Mouse (Mus musculus): ENCODE measurements around the gene Ralgps2. TPM values are rescaled to one million over a fixed set of nuclear protein-coding genes. Genes with fewer than 3 reads are reported as not detected.

The Ralgps2 gene
- polyA plus RNA-seq, 1 experiment = 65.8 TPM

- Histone ChIP-seq H3K36me3 (ENCODE audit: control insufficient read depth, insufficient read depth, low read length, poor library complexity, severe bottlenecking) (no peaks in the 10 kb centered on the region), H3K9me3 (replicated peaks; ENCODE audit: control insufficient read depth, insufficient read depth, low read length, poor library complexity, severe bottlenecking) (no peaks in the 10 kb centered on the region), H3K4me3 (ENCODE audit: low read depth, low read length) (no peak overlapping the region), H3K27me3 (ENCODE audit: control insufficient read depth, insufficient read depth, low read length, poor library complexity, severe bottlenecking) (no peaks in the 10 kb centered on the region), H3K9ac (ENCODE audit: low read depth, poor library complexity, severe bottlenecking) (no peak overlapping the region), H3K27ac (ENCODE audit: insufficient read depth, low read length) (no peak overlapping the region), H3K4me1 (ENCODE audit: control insufficient read depth, insufficient read depth, low read length) (no peaks in the 10 kb centered on the region)
- no peak for TF ChIP-seq CTCF (IDR thresholded peaks at IDR 0.05; ENCODE audit: low read depth, low read length)
Measured at GRCm38 (mm10) chr1:156970641-156971040, 31.2 kb upstream of the Ralgps2 start.

- no peak for TF ChIP-seq EP300 (IDR thresholded peaks at IDR 0.05; ENCODE audit: insufficient read depth, low read depth, low read length)
- TF ChIP-seq POLR2A (IDR thresholded peaks at IDR 0.05; ENCODE audit: insufficient read depth, low read length) = no peak
- TF ChIP-seq CTCF (IDR thresholded peaks at IDR 0.05; ENCODE audit: low read depth, low read length) = no peak
- no peaks in the 10 kb centered on the region for H3K27me3 ChIP-seq (ENCODE audit: control insufficient read depth, insufficient read depth, low read length, poor library complexity, severe bottlenecking)
- H3K9me3 ChIP-seq (replicated peaks; ENCODE audit: control insufficient read depth, insufficient read depth, low read length, poor library complexity, severe bottlenecking) = no peaks in the 10 kb centered on the region
- no peaks in the 10 kb centered on the region for H3K36me3 ChIP-seq (ENCODE audit: control insufficient read depth, insufficient read depth, low read length, poor library complexity, severe bottlenecking)
- H3K4me3 ChIP-seq (ENCODE audit: low read depth, low read length) = no peak overlapping the region
- no peak overlapping the region for H3K9ac ChIP-seq (ENCODE audit: low read depth, poor library complexity, severe bottlenecking)
- H3K4me1 ChIP-seq (ENCODE audit: control insufficient read depth, insufficient read depth, low read length) = peaks cover 7% of the 10 kb centered on the region
- H3K27ac ChIP-seq (ENCODE audit: insufficient read depth, low read length) = no peak overlapping the region
Measured at GRCm38 (mm10) chr1:156968107-156968506, 28.7 kb upstream of the Ralgps2 start.

GRCm38 (mm10) chr1:156964586-156964932 lies 25.1 kb upstream of the Ralgps2 start:
- Histone ChIP-seq H3K27ac (ENCODE audit: insufficient read depth, low read length) (no peak overlapping the region), H3K9ac (ENCODE audit: low read depth, poor library complexity, severe bottlenecking) (no peak overlapping the region), H3K27me3 (ENCODE audit: control insufficient read depth, insufficient read depth, low read length, poor library complexity, severe bottlenecking) (no peaks in the 10 kb centered on the region), H3K4me1 (ENCODE audit: control insufficient read depth, insufficient read depth, low read length) (peaks cover 13% of the 10 kb centered on the region), H3K36me3 (ENCODE audit: control insufficient read depth, insufficient read depth, low read length, poor library complexity, severe bottlenecking) (no peaks in the 10 kb centered on the region), H3K4me3 (ENCODE audit: low read depth, low read length) (no peak overlapping the region), H3K9me3 (replicated peaks; ENCODE audit: control insufficient read depth, insufficient read depth, low read length, poor library complexity, severe bottlenecking) (no peaks in the 10 kb centered on the region)
- TF ChIP-seq EP300 (IDR thresholded peaks at IDR 0.05; ENCODE audit: insufficient read depth, low read depth, low read length) = no peak
- TF ChIP-seq CTCF (IDR thresholded peaks at IDR 0.05; ENCODE audit: low read depth, low read length) = no peak
- TF ChIP-seq POLR2A (IDR thresholded peaks at IDR 0.05; ENCODE audit: insufficient read depth, low read length) = no peak

GRCm38 (mm10) chr1:156963871-156964585 lies 24.6 kb upstream of the Ralgps2 start:
- peaks cover 13% of the 10 kb centered on the region for H3K4me1 ChIP-seq (ENCODE audit: control insufficient read depth, insufficient read depth, low read length)
- no peak for TF ChIP-seq CTCF (IDR thresholded peaks at IDR 0.05; ENCODE audit: low read depth, low read length)
- no peak for TF ChIP-seq EP300 (IDR thresholded peaks at IDR 0.05; ENCODE audit: insufficient read depth, low read depth, low read length)
- no peak for TF ChIP-seq POLR2A (IDR thresholded peaks at IDR 0.05; ENCODE audit: insufficient read depth, low read length)
- H3K27ac ChIP-seq (ENCODE audit: insufficient read depth, low read length) = no peak overlapping the region
- no peaks in the 10 kb centered on the region for H3K36me3 ChIP-seq (ENCODE audit: control insufficient read depth, insufficient read depth, low read length, poor library complexity, severe bottlenecking)
- H3K9ac ChIP-seq (ENCODE audit: low read depth, poor library complexity, severe bottlenecking) = no peak overlapping the region
- H3K9me3 ChIP-seq (replicated peaks; ENCODE audit: control insufficient read depth, insufficient read depth, low read length, poor library complexity, severe bottlenecking) = no peaks in the 10 kb centered on the region
- no peaks in the 10 kb centered on the region for H3K27me3 ChIP-seq (ENCODE audit: control insufficient read depth, insufficient read depth, low read length, poor library complexity, severe bottlenecking)
- H3K4me3 ChIP-seq (ENCODE audit: low read depth, low read length) = no peak overlapping the region

- TF ChIP-seq EP300 (IDR thresholded peaks at IDR 0.05; ENCODE audit: insufficient read depth, low read depth, low read length) (peak; percentile 69; the same call in 1 of the 2 replicates), CTCF (IDR thresholded peaks at IDR 0.05; ENCODE audit: low read depth, low read length) (no peak)
- no peaks in the 10 kb centered on the region for H3K36me3 ChIP-seq (ENCODE audit: control insufficient read depth, insufficient read depth, low read length, poor library complexity, severe bottlenecking)
- H3K27ac ChIP-seq (ENCODE audit: insufficient read depth, low read length) = peak overlapping the region; percentile 74
- H3K27me3 ChIP-seq (ENCODE audit: control insufficient read depth, insufficient read depth, low read length, poor library complexity, severe bottlenecking) = no peaks in the 10 kb centered on the region
- H3K4me1 ChIP-seq (ENCODE audit: control insufficient read depth, insufficient read depth, low read length) = peaks cover 13% of the 10 kb centered on the region
- H3K9me3 ChIP-seq (replicated peaks; ENCODE audit: control insufficient read depth, insufficient read depth, low read length, poor library complexity, severe bottlenecking) = no peaks in the 10 kb centered on the region
- H3K9ac ChIP-seq (ENCODE audit: low read depth, poor library complexity, severe bottlenecking) = no peak overlapping the region
- no peak overlapping the region for H3K4me3 ChIP-seq (ENCODE audit: low read depth, low read length)
Measured at GRCm38 (mm10) chr1:156961481-156962265, 22.2 kb upstream of the Ralgps2 start.

- H3K27me3 ChIP-seq (ENCODE audit: control insufficient read depth, insufficient read depth, low read length, poor library complexity, severe bottlenecking) = no peaks in the 10 kb centered on the region
- H3K27ac ChIP-seq (ENCODE audit: insufficient read depth, low read length) = no peak overlapping the region
- no peaks in the 10 kb centered on the region for H3K9me3 ChIP-seq (replicated peaks; ENCODE audit: control insufficient read depth, insufficient read depth, low read length, poor library complexity, severe bottlenecking)
- no peaks in the 10 kb centered on the region for H3K36me3 ChIP-seq (ENCODE audit: control insufficient read depth, insufficient read depth, low read length, poor library complexity, severe bottlenecking)
- TF ChIP-seq CTCF (IDR thresholded peaks at IDR 0.05; ENCODE audit: low read depth, low read length) (no peak), POLR2A (IDR thresholded peaks at IDR 0.05; ENCODE audit: insufficient read depth, low read length) (no peak), EP300 (IDR thresholded peaks at IDR 0.05; ENCODE audit: insufficient read depth, low read depth, low read length) (no peak)
- H3K4me1 ChIP-seq (ENCODE audit: control insufficient read depth, insufficient read depth, low read length) = peaks cover 11% of the 10 kb centered on the region
- H3K4me3 ChIP-seq (ENCODE audit: low read depth, low read length) = no peak overlapping the region
- H3K9ac ChIP-seq (ENCODE audit: low read depth, poor library complexity, severe bottlenecking) = no peak overlapping the region
Measured at GRCm38 (mm10) chr1:156959004-156959403, 19.6 kb upstream of the Ralgps2 start.

All from ES-Bruce4 (cell line).